Mouse (Mus musculus): ENCODE results near the gene Rangap1. TPM values are rescaled to one million over a fixed set of nuclear protein-coding genes. Genes with fewer than 3 reads are reported as not detected.

The Rangap1 gene
- total and polyA plus RNA-seq, 2 experiments from 2014 or later = 31.3 to 50.6 TPM

- Histone ChIP-seq H3K27ac (ENCODE audit: low read depth) (no peak overlapping the region), H3K4me3 (ENCODE audit: low read depth, low read length) (no peak overlapping the region), H3K4me1 (ENCODE audit: control insufficient read depth, insufficient read depth) (peaks cover 18% of the 10 kb centered on the region), H3K9ac (replicated peaks; ENCODE audit: low read depth, low read length) (no peak overlapping the region), H3K4me2 (ENCODE audit: low read depth, low read length) (no peak overlapping the region), H3K27me3 (ENCODE audit: control insufficient read depth, insufficient read depth, low read length) (no peaks in the 10 kb centered on the region), H3K36me3 (replicated peaks; ENCODE audit: control insufficient read depth, insufficient read depth, low read length) (peaks cover 40% of the 10 kb centered on the region), H3K9me3 (replicated peaks; ENCODE audit: control insufficient read depth, low read length) (no peaks in the 10 kb centered on the region)
- ATAC-seq (ENCODE audit: insufficient read depth, low read depth) = no peak
- WGBS = 90% methylated on average over 8 of the region's 8 CpGs
- DNase-seq (ENCODE audit: low spot score) = no peak
- no peak for TF ChIP-seq EP300 (IDR thresholded peaks at IDR 0.05; ENCODE audit: low read depth)
- TF ChIP-seq CTCF (IDR thresholded peaks at IDR 0.05; ENCODE audit: low read depth) = no peak
Observed at GRCm38 (mm10) chr15:81725965-81726364, 19.4 kb downstream of the Rangap1 start.

GRCm38 (mm10) chr15:81723653-81724052 lies 21.7 kb downstream of the Rangap1 start:
- Histone ChIP-seq H3K4me3 (ENCODE audit: low read depth, low read length) (no peak overlapping the region), H3K27me3 (ENCODE audit: control insufficient read depth, insufficient read depth, low read length) (no peaks in the 10 kb centered on the region), H3K9ac (replicated peaks; ENCODE audit: low read depth, low read length) (no peak overlapping the region), H3K27ac (ENCODE audit: low read depth) (no peak overlapping the region), H3K4me2 (ENCODE audit: low read depth, low read length) (no peak overlapping the region), H3K36me3 (replicated peaks; ENCODE audit: control insufficient read depth, insufficient read depth, low read length) (peaks cover 63% of the 10 kb centered on the region), H3K4me1 (ENCODE audit: control insufficient read depth, insufficient read depth) (peaks cover 11% of the 10 kb centered on the region), H3K9me3 (replicated peaks; ENCODE audit: control insufficient read depth, low read length) (no peaks in the 10 kb centered on the region)
- ATAC-seq (ENCODE audit: insufficient read depth, low read depth) = no peak
- WGBS = 91% methylated on average over 11 of the region's 11 CpGs
- TF ChIP-seq EP300 (IDR thresholded peaks at IDR 0.05; ENCODE audit: low read depth) (no peak), CTCF (IDR thresholded peaks at IDR 0.05; ENCODE audit: low read depth) (no peak)
- DNase-seq (ENCODE audit: low spot score) = no peak

DNA sequence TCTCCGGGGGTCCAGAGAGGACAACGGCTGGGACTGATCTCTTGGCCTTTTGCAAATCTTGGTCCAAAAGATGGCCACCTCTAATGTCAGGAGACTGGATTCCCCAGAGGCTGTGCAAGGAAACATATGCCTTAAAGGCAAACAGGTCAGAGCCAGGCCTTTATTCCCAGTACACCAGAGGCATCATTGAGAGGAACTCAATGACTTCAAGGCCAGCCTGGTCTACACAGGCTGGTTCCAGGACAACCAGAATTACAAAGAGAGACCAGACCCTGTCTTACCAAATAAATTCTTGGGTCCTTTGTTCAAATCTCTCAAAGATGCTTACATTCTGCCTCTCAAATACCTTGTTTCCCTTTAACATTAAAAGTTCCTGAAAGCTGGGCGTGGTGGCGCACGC lies 23.0 kb downstream of the Rangap1 start:
- Histone ChIP-seq H3K9ac (replicated peaks; ENCODE audit: low read depth, low read length) (no peak overlapping the region), H3K4me1 (ENCODE audit: control insufficient read depth, insufficient read depth) (no peaks in the 10 kb centered on the region), H3K27me3 (ENCODE audit: control insufficient read depth, insufficient read depth, low read length) (no peaks in the 10 kb centered on the region), H3K9me3 (replicated peaks; ENCODE audit: control insufficient read depth, low read length) (no peaks in the 10 kb centered on the region), H3K27ac (ENCODE audit: low read depth) (no peak overlapping the region), H3K4me3 (ENCODE audit: low read depth, low read length) (no peak overlapping the region), H3K4me2 (ENCODE audit: low read depth, low read length) (no peak overlapping the region), H3K36me3 (replicated peaks; ENCODE audit: control insufficient read depth, insufficient read depth, low read length) (peaks cover 76% of the 10 kb centered on the region)
- TF ChIP-seq CTCF (IDR thresholded peaks at IDR 0.05; ENCODE audit: low read depth) (no peak), EP300 (IDR thresholded peaks at IDR 0.05; ENCODE audit: low read depth) (no peak)
- no peak for DNase-seq (ENCODE audit: low spot score)
- ATAC-seq (ENCODE audit: insufficient read depth, low read depth) = no peak
- WGBS = 93% methylated on average over 5 of the region's 5 CpGs

DNA sequence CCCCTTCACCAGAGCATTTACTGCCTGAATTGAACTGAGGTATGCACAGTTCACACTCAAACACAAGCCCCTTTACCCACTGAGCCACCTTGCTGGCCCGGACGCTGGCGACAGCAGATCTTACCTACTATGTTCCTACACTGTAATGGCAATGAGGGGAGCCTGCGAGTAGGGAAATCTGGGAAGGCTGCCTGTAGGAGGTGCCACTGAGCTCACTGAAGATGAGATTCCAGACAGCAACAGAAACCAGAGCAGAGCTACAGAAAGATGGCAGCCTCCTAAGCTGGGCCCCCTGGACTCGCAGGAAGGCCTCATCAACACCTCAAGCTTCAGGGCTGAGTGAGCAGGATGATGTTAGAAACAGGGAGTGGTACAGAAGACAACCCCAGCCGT lies 26.2 kb downstream of the Rangap1 start:
- Histone ChIP-seq H3K9ac (replicated peaks; ENCODE audit: low read depth, low read length) (no peak overlapping the region), H3K27me3 (ENCODE audit: control insufficient read depth, insufficient read depth, low read length) (no peaks in the 10 kb centered on the region)
- WGBS = 86% methylated on average over 6 of the region's 6 CpGs

GRCm38 (mm10) chr15:81718336-81719138 lies 26.8 kb downstream of the Rangap1 start:
- Histone ChIP-seq H3K36me3 (replicated peaks; ENCODE audit: control insufficient read depth, insufficient read depth, low read length) (peaks cover 92% of the 10 kb centered on the region), H3K9ac (replicated peaks; ENCODE audit: low read depth, low read length) (no peak overlapping the region), H3K27ac (ENCODE audit: low read depth) (no peak overlapping the region), H3K9me3 (replicated peaks; ENCODE audit: control insufficient read depth, low read length) (no peaks in the 10 kb centered on the region), H3K4me2 (ENCODE audit: low read depth, low read length) (no peak overlapping the region), H3K4me1 (ENCODE audit: control insufficient read depth, insufficient read depth) (no peaks in the 10 kb centered on the region), H3K4me3 (ENCODE audit: low read depth, low read length) (no peak overlapping the region), H3K27me3 (ENCODE audit: control insufficient read depth, insufficient read depth, low read length) (no peaks in the 10 kb centered on the region)
- TF ChIP-seq CTCF (IDR thresholded peaks at IDR 0.05; ENCODE audit: low read depth) = no peak
- no peak for TF ChIP-seq EP300 (IDR thresholded peaks at IDR 0.05; ENCODE audit: low read depth)
- ATAC-seq (ENCODE audit: insufficient read depth, low read depth) (no peak), DNase-seq (ENCODE audit: low spot score) (no peak)
- WGBS = 96% methylated on average over 9 of the region's 9 CpGs

More for the DNA sequence above, 26.2 kb downstream of the Rangap1 start:
- no peaks in the 10 kb centered on the region for H3K4me1 ChIP-seq (ENCODE audit: control insufficient read depth, insufficient read depth)
- no peaks in the 10 kb centered on the region for H3K9me3 ChIP-seq (replicated peaks; ENCODE audit: control insufficient read depth, low read length)
- H3K36me3 ChIP-seq (replicated peaks; ENCODE audit: control insufficient read depth, insufficient read depth, low read length) = peaks cover 94% of the 10 kb centered on the region
- TF ChIP-seq CTCF (IDR thresholded peaks at IDR 0.05; ENCODE audit: low read depth) (no peak), EP300 (IDR thresholded peaks at IDR 0.05; ENCODE audit: low read depth) (no peak)
- no peak for DNase-seq (ENCODE audit: low spot score)
- ATAC-seq (ENCODE audit: insufficient read depth, low read depth) = no peak
- no peak overlapping the region for H3K27ac ChIP-seq (ENCODE audit: low read depth)
- no peak overlapping the region for H3K4me3 ChIP-seq (ENCODE audit: low read depth, low read length)
- no peak overlapping the region for H3K4me2 ChIP-seq (ENCODE audit: low read depth, low read length)

GRCm38 (mm10) chr15:81713742-81714141 lies 31.6 kb downstream of the Rangap1 start:
- DNase-seq (ENCODE audit: low spot score) = no peak
- Histone ChIP-seq H3K4me2 (ENCODE audit: low read depth, low read length) (no peak overlapping the region), H3K4me1 (ENCODE audit: control insufficient read depth, insufficient read depth) (no peaks in the 10 kb centered on the region), H3K9ac (replicated peaks; ENCODE audit: low read depth, low read length) (no peak overlapping the region), H3K27ac (ENCODE audit: low read depth) (no peak overlapping the region), H3K27me3 (ENCODE audit: control insufficient read depth, insufficient read depth, low read length) (no peaks in the 10 kb centered on the region), H3K36me3 (replicated peaks; ENCODE audit: control insufficient read depth, insufficient read depth, low read length) (peaks cover 91% of the 10 kb centered on the region), H3K4me3 (ENCODE audit: low read depth, low read length) (no peak overlapping the region), H3K9me3 (replicated peaks; ENCODE audit: control insufficient read depth, low read length) (no peaks in the 10 kb centered on the region)
- TF ChIP-seq EP300 (IDR thresholded peaks at IDR 0.05; ENCODE audit: low read depth) (no peak), CTCF (IDR thresholded peaks at IDR 0.05; ENCODE audit: low read depth) (no peak)
- 74% methylated on average over 6 of the region's 6 CpGs for WGBS
- ATAC-seq (ENCODE audit: insufficient read depth, low read depth) = no peak
